Mouse (Mus musculus) ES-Bruce4 (cell line): ENCODE measurements around the gene Spag16.

ENCODE experiments used
- CTCF ChIP-seq: IDR thresholded peaks from one replicate; pipeline ENCODE4 v1.8.1; 2011; ENCODE audit warnings: low read depth, low read length
- POLR2A ChIP-seq: IDR thresholded peaks from one replicate; pipeline ENCODE4 v1.8.1; 2011; ENCODE audit warnings: low read length; ENCODE audit not compliant: insufficient read depth

- TF ChIP-seq CTCF = no peak
- TF ChIP-seq POLR2A = no peak
These were observed 545.0 kb downstream of the Spag16 start for GRCm38 (mm10) chr1:70371721-70372120.
